Mouse (Mus musculus) left cerebral cortex, postnatal 10 days (tissue): ENCODE data around the gene Lsamp. TPM values are rescaled to one million over a fixed set of nuclear protein-coding genes. Genes with fewer than 3 reads are reported as not detected.

Experiments used
- DNase-seq, 2 experiments: peaks; one replicate each; pipeline ENCODE4 v3.0.0; 2021 to 2022; ENCODE audit warnings: low spot score in 2 of 2, mixed read lengths in 1 of 2; ENCODE audit errors: extremely low spot score in 1 of 2
- intact Hi-C: fragments of 180-260 bp; cut with DNase I; formaldehyde crosslinking; loops from one replicate; pipeline ENCODE4 v1.15.1; 2025
- total RNA-seq, 2 experiments: library from RNA; stranded (reverse); gene quantifications; 2 replicates each; pipeline ENCODE4 v1.2.3; 2021

Gene Lsamp
- total RNA-seq, 2 experiments from 2014 or later = 298 to 324 TPM

DNA sequence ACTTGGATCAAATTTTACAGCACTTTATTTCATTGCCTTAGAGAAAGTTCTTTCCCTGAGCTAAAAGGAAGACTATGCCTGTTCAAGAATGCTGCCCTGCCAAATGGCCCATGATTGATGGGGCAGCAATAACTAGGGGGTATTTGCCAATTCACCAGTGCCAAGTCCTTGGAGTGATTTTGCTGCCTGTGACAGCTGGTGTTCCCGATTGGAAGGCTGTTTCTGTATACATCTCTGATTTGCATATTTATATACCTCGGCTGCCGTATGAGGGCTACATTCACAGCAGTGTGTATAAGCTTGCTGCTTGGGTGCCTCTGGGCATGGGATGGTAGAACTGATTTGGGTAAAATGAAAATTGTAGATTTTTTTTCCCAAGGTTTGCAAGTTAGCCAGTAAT is 1919.5 kb downstream of the Lsamp start:
- DNase-seq = peak in 1 of 2 experiments; percentile 14

GRCm38 (mm10) chr16:41912584-41913193 is 1928.5 kb downstream of the Lsamp start:
- intact Hi-C loops = no loop called here
- DNase-seq = no peak

More for the DNA sequence above, 1919.5 kb downstream of the Lsamp start:
- intact Hi-C loops = no loop called here

DNA sequence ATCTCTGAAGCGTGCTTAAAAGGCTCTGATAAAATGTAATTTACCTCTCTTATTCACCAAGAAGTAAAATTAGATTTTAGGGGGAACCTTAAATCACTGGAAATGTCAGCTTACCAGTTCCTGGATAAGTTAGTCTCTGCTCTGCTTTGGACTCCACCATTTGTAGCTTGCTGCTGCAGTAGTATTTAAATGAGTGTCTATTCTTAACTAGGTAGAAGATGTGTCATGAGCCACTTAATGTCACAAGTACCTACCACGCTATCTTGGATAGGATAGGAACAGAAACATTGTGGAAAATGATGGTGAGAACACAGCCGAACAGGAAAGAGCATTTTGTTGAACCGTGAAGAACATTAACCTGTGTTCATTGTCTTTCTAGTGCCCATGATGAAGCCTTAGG is 1929.2 kb downstream of the Lsamp start:
- DNase-seq = no peak
- intact Hi-C loops = no loop called here

DNA sequence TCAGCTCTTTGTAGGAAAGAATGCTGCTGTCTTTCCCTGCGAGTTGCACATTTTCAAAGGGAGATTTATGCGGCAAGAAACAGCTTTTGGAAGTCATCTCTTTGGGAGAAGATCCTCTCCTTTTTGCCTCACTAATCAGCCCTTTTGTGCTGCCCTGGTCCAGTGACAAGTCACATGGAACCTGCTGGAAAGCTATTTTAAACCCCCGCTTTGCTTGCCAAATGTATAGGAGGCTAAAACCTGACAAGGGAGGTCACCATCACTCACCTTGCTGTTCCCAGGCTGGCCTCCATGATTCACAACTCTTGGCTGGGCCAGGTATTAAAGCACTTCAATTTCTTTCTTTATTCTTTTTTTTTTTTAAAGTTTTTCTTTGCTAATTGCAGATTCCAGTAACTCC is 1932.2 kb downstream of the Lsamp start:
- intact Hi-C loops = no loop called here
- no peak for DNase-seq

- no peak for DNase-seq
- intact Hi-C loops = no loop called here
These were observed 1933.1 kb downstream of the Lsamp start for GRCm38 (mm10) chr16:41917057-41917821.

GRCm38 (mm10) chr16:41929546-41929945 is 1945.4 kb downstream of the Lsamp start:
- intact Hi-C loops = no loop called here

DNA sequence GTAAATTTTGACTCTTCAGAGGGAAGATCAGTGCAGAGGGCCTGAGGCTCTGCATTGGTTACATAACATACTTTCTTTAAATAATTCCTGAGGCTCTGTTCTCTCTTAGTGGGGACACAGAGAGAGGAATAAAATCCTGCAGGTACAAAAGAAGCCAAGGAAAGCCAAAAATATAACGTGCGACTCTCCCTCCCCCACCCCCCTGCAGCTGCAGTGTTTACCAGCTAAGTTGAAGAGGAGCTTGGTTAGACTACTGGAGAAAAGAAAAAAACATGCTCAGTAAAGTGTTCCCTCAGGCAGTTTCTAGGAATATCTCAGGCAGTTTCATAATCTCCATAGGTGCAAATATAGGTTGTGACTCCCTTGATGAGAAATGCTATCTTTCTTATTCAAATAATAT is 1951.5 kb downstream of the Lsamp start:
- no peak for DNase-seq
- intact Hi-C loops = no loop called here

More at GRCm38 (mm10) chr16:41929546-41929945, 1945.4 kb downstream of the Lsamp start:
- DNase-seq = no peak

- DNase-seq = no peak
- intact Hi-C loops = no loop called here
These were observed 1952.9 kb downstream of the Lsamp start for GRCm38 (mm10) chr16:41936908-41937595.

DNA sequence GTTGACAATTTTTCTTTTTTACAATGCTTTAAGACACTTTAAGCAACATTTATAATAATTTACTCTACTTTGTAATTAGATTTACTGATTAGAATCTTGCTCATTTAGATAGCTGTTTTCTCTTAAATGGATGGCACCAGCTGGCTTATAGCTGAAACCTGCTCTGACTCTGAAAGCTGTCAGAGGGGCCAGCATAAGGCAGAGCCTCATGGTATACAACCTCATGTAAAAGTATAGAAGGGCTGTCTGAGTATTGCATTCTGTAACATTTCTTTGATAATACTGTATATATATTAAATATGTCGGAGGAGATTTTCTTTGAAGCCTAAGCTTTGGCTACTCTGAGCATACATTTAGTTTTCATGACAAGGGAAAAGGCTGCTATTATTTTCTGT is 1953.4 kb downstream of the Lsamp start:
- intact Hi-C loops = no loop called here
- DNase-seq = no peak

GRCm38 (mm10) chr16:41938258-41938657 is 1954.1 kb downstream of the Lsamp start:
- intact Hi-C loops = no loop called here
- peak in 1 of 2 experiments; percentile 46 for DNase-seq

- intact Hi-C loops = no loop called here
- no peak for DNase-seq
These were observed 1957.6 kb downstream of the Lsamp start for GRCm38 (mm10) chr16:41941591-41942315.

GRCm38 (mm10) chr16:41957811-41958210 is 1973.7 kb downstream of the Lsamp start:
- intact Hi-C loops = no loop called here
- no peak for DNase-seq

- DNase-seq = no peak
These were observed 1981.5 kb downstream of the Lsamp start for GRCm38 (mm10) chr16:41965636-41966035.

GRCm38 (mm10) chr16:41969215-41969614 is 1985.1 kb downstream of the Lsamp start:
- intact Hi-C loops = no loop called here
- no peak for DNase-seq

More at GRCm38 (mm10) chr16:41965636-41966035, 1981.5 kb downstream of the Lsamp start:
- intact Hi-C loops = no loop called here

GRCm38 (mm10) chr16:41974866-41975719 is 1990.9 kb downstream of the Lsamp start:
- intact Hi-C loops = no loop called here
- DNase-seq = peak in 1 of 2 experiments; percentile 15

- DNase-seq = no peak
- intact Hi-C loops = no loop called here
These were observed 1992.7 kb downstream of the Lsamp start for GRCm38 (mm10) chr16:41976897-41977296.

DNA sequence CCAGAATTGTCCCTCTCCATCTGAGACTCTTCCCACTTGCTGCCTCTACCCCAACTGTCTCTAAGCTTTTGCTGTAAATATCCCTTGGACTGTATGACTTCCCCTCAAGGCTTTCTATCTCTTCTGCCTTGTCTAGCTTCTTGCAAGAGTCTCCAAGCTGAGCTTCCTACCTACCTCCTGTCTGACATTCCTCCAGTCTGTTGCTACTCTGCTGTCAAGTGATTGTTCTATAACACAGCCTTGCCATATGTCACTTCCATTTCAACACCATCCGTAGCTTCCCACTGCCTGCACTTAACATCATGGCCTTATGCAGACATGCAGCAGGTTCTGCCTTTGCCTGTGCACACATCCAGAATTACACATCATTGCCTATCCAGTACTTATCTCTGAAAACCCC is 2012.8 kb downstream of the Lsamp start:
- no peak for DNase-seq
- intact Hi-C loops = no loop called here

GRCm38 (mm10) chr16:42002925-42003324 is 2018.8 kb downstream of the Lsamp start:
- DNase-seq = no peak
- intact Hi-C loops = no loop called here
